Mouse (Mus musculus): Measurements from ENCODE around the gene Pde2a. TPM values are rescaled to one million over a fixed set of nuclear protein-coding genes. Genes with fewer than 3 reads are reported as not detected.

The Pde2a gene
- polyA plus RNA-seq, 1 experiment from 2014 or later, result 18.6 TPM

GRCm38 (mm10) chr7:101490952-101491351 is 69.5 kb downstream of the Pde2a start:
- Histone ChIP-seq H3K4me3 (ENCODE audit: low read depth, low read length) (no peak overlapping the region), H3K4me2 (ENCODE audit: low read depth, low read length, severe bottlenecking) (no peak overlapping the region), H3K9me3 (ENCODE audit: control insufficient read depth, low read length) (no peaks in the 10 kb centered on the region), H3K36me3 (ENCODE audit: control insufficient read depth, insufficient read depth, low read length) (no peaks in the 10 kb centered on the region), H3K9ac (ENCODE audit: low read length) (no peak overlapping the region), H3K27me3 (ENCODE audit: control insufficient read depth, insufficient read depth, low read length) (no peaks in the 10 kb centered on the region), H3K27ac (ENCODE audit: low read depth, low read length) (no peak overlapping the region), H3K4me1 (replicated peaks; ENCODE audit: control insufficient read depth, insufficient read depth, low read length) (no peaks in the 10 kb centered on the region)
- 52% methylated on average over 4 of the region's 4 CpGs for WGBS
- ATAC-seq (replicated peaks; ENCODE audit: low FRiP score) (no peak), DNase-seq (ENCODE audit: low spot score) (no peak)

GRCm38 (mm10) chr7:101498385-101498784 is 76.9 kb downstream of the Pde2a start:
- Histone ChIP-seq H3K4me3 (ENCODE audit: low read depth, low read length) (no peak overlapping the region), H3K36me3 (ENCODE audit: control insufficient read depth, insufficient read depth, low read length) (no peaks in the 10 kb centered on the region), H3K4me1 (replicated peaks; ENCODE audit: control insufficient read depth, insufficient read depth, low read length) (no peaks in the 10 kb centered on the region), H3K9me3 (ENCODE audit: control insufficient read depth, low read length) (no peaks in the 10 kb centered on the region), H3K27ac (ENCODE audit: low read depth, low read length) (no peak overlapping the region), H3K4me2 (ENCODE audit: low read depth, low read length, severe bottlenecking) (no peak overlapping the region), H3K9ac (ENCODE audit: low read length) (no peak overlapping the region), H3K27me3 (ENCODE audit: control insufficient read depth, insufficient read depth, low read length) (no peaks in the 10 kb centered on the region)
- 88% methylated on average over 3 of the region's 3 CpGs for WGBS
- ATAC-seq (replicated peaks; ENCODE audit: low FRiP score) (no peak), DNase-seq (ENCODE audit: low spot score) (no peak)

GRCm38 (mm10) chr7:101499251-101499650 is 77.8 kb downstream of the Pde2a start:
- no peak for ATAC-seq (replicated peaks; ENCODE audit: low FRiP score)
- Histone ChIP-seq H3K27ac (ENCODE audit: low read depth, low read length) (no peak overlapping the region), H3K9me3 (ENCODE audit: control insufficient read depth, low read length) (no peaks in the 10 kb centered on the region), H3K4me1 (replicated peaks; ENCODE audit: control insufficient read depth, insufficient read depth, low read length) (0 out of 2 replicates have a peak, but pooled peaks cover 2% of the 10 kb centered on the region), H3K4me2 (ENCODE audit: low read depth, low read length, severe bottlenecking) (no peak overlapping the region), H3K27me3 (ENCODE audit: control insufficient read depth, insufficient read depth, low read length) (peaks cover 8% of the 10 kb centered on the region), H3K36me3 (ENCODE audit: control insufficient read depth, insufficient read depth, low read length) (no peaks in the 10 kb centered on the region), H3K4me3 (ENCODE audit: low read depth, low read length) (no peak overlapping the region), H3K9ac (ENCODE audit: low read length) (no peak overlapping the region)
- WGBS, result 50% methylated on average over 10 of the region's 10 CpGs
- DNase-seq (ENCODE audit: low spot score), result no peak

- H3K36me3 ChIP-seq (ENCODE audit: control insufficient read depth, insufficient read depth, low read length), result no peaks in the 10 kb centered on the region
- H3K27ac ChIP-seq (ENCODE audit: low read depth, low read length), result no peak overlapping the region
- ATAC-seq (replicated peaks; ENCODE audit: low FRiP score) (no peak), DNase-seq (ENCODE audit: low spot score) (no peak)
- H3K4me1 ChIP-seq (replicated peaks; ENCODE audit: control insufficient read depth, insufficient read depth, low read length), result 0 out of 2 replicates have a peak, but pooled peaks cover 2% of the 10 kb centered on the region
- H3K4me2 ChIP-seq (ENCODE audit: low read depth, low read length, severe bottlenecking), result no peak overlapping the region
- no peaks in the 10 kb centered on the region for H3K9me3 ChIP-seq (ENCODE audit: control insufficient read depth, low read length)
- no peak overlapping the region for H3K9ac ChIP-seq (ENCODE audit: low read length)
- H3K27me3 ChIP-seq (ENCODE audit: control insufficient read depth, insufficient read depth, low read length), result peaks cover 8% of the 10 kb centered on the region
- H3K4me3 ChIP-seq (ENCODE audit: low read depth, low read length), result no peak overlapping the region
- 69% methylated on average over 9 of the region's 9 CpGs for WGBS
These were observed 78.2 kb downstream of the Pde2a start for GRCm38 (mm10) chr7:101499701-101500100.

GRCm38 (mm10) chr7:101501236-101501635 is 79.7 kb downstream of the Pde2a start:
- Histone ChIP-seq H3K4me3 (ENCODE audit: low read depth, low read length) (no peak overlapping the region), H3K27me3 (ENCODE audit: control insufficient read depth, insufficient read depth, low read length) (peaks cover 9% of the 10 kb centered on the region), H3K4me1 (replicated peaks; ENCODE audit: control insufficient read depth, insufficient read depth, low read length) (0 out of 2 replicates have a peak, but pooled peaks cover 2% of the 10 kb centered on the region), H3K9ac (ENCODE audit: low read length) (no peak overlapping the region), H3K36me3 (ENCODE audit: control insufficient read depth, insufficient read depth, low read length) (no peaks in the 10 kb centered on the region), H3K27ac (ENCODE audit: low read depth, low read length) (no peak overlapping the region), H3K9me3 (ENCODE audit: control insufficient read depth, low read length) (no peaks in the 10 kb centered on the region), H3K4me2 (ENCODE audit: low read depth, low read length, severe bottlenecking) (no peak overlapping the region)
- DNase-seq (ENCODE audit: low spot score) (no peak), ATAC-seq (replicated peaks; ENCODE audit: low FRiP score) (no peak)
- WGBS, result 86% methylated on average over 6 of the region's 6 CpGs

GRCm38 (mm10) chr7:101501675-101502074 is 80.2 kb downstream of the Pde2a start:
- Histone ChIP-seq H3K9ac (ENCODE audit: low read length) (no peak overlapping the region), H3K4me1 (replicated peaks; ENCODE audit: control insufficient read depth, insufficient read depth, low read length) (0 out of 2 replicates have a peak, but pooled peaks cover 2% of the 10 kb centered on the region), H3K4me3 (ENCODE audit: low read depth, low read length) (no peak overlapping the region), H3K9me3 (ENCODE audit: control insufficient read depth, low read length) (no peaks in the 10 kb centered on the region), H3K36me3 (ENCODE audit: control insufficient read depth, insufficient read depth, low read length) (no peaks in the 10 kb centered on the region), H3K4me2 (ENCODE audit: low read depth, low read length, severe bottlenecking) (no peak overlapping the region), H3K27ac (ENCODE audit: low read depth, low read length) (no peak overlapping the region), H3K27me3 (ENCODE audit: control insufficient read depth, insufficient read depth, low read length) (peaks cover 9% of the 10 kb centered on the region)
- 73% methylated on average over 6 of the region's 6 CpGs for WGBS
- DNase-seq (ENCODE audit: low spot score) (peak; percentile 62), ATAC-seq (replicated peaks; ENCODE audit: low FRiP score) (no peak)

- H3K4me3 ChIP-seq (ENCODE audit: low read depth, low read length), result no peak overlapping the region
- no peak overlapping the region for H3K4me2 ChIP-seq (ENCODE audit: low read depth, low read length, severe bottlenecking)
- H3K27ac ChIP-seq (ENCODE audit: low read depth, low read length), result no peak overlapping the region
- H3K4me1 ChIP-seq (replicated peaks; ENCODE audit: control insufficient read depth, insufficient read depth, low read length), result 0 out of 2 replicates have a peak, but pooled peaks cover 2% of the 10 kb centered on the region
- H3K9ac ChIP-seq (ENCODE audit: low read length), result no peak overlapping the region
- H3K27me3 ChIP-seq (ENCODE audit: control insufficient read depth, insufficient read depth, low read length), result peaks cover 9% of the 10 kb centered on the region
- no peaks in the 10 kb centered on the region for H3K9me3 ChIP-seq (ENCODE audit: control insufficient read depth, low read length)
- WGBS, result 24% methylated on average over 8 of the region's 8 CpGs
- ATAC-seq (replicated peaks; ENCODE audit: low FRiP score) (no peak), DNase-seq (ENCODE audit: low spot score) (peak; percentile 76)
- H3K36me3 ChIP-seq (ENCODE audit: control insufficient read depth, insufficient read depth, low read length), result no peaks in the 10 kb centered on the region
These were observed 81.9 kb downstream of the Pde2a start for GRCm38 (mm10) chr7:101503351-101503750.

GRCm38 (mm10) chr7:101503803-101504202 is 82.3 kb downstream of the Pde2a start:
- no peaks in the 10 kb centered on the region for H3K36me3 ChIP-seq (ENCODE audit: control insufficient read depth, insufficient read depth, low read length)
- 0 out of 2 replicates have a peak, but pooled peaks cover 2% of the 10 kb centered on the region for H3K4me1 ChIP-seq (replicated peaks; ENCODE audit: control insufficient read depth, insufficient read depth, low read length)
- no peaks in the 10 kb centered on the region for H3K9me3 ChIP-seq (ENCODE audit: control insufficient read depth, low read length)
- H3K27me3 ChIP-seq (ENCODE audit: control insufficient read depth, insufficient read depth, low read length), result peaks cover 9% of the 10 kb centered on the region
- no peak overlapping the region for H3K27ac ChIP-seq (ENCODE audit: low read depth, low read length)
- no peak overlapping the region for H3K4me3 ChIP-seq (ENCODE audit: low read depth, low read length)
- H3K9ac ChIP-seq (ENCODE audit: low read length), result no peak overlapping the region
- WGBS, result 43% methylated on average over 7 of the region's 7 CpGs
- no peak overlapping the region for H3K4me2 ChIP-seq (ENCODE audit: low read depth, low read length, severe bottlenecking)
- no peak for ATAC-seq (replicated peaks; ENCODE audit: low FRiP score)
- DNase-seq (ENCODE audit: low spot score), result no peak

- Histone ChIP-seq H3K4me2 (ENCODE audit: low read depth, low read length, severe bottlenecking) (peak overlapping the region; percentile 54), H3K4me3 (ENCODE audit: low read depth, low read length) (peak overlapping the region; percentile 21), H3K9me3 (ENCODE audit: control insufficient read depth, low read length) (no peaks in the 10 kb centered on the region), H3K9ac (ENCODE audit: low read length) (peak overlapping the region; percentile 29; the same call in 1 of the 2 replicates), H3K4me1 (replicated peaks; ENCODE audit: control insufficient read depth, insufficient read depth, low read length) (0 out of 2 replicates have a peak, but pooled peaks cover 2% of the 10 kb centered on the region), H3K36me3 (ENCODE audit: control insufficient read depth, insufficient read depth, low read length) (no peaks in the 10 kb centered on the region), H3K27me3 (ENCODE audit: control insufficient read depth, insufficient read depth, low read length) (peaks cover 9% of the 10 kb centered on the region), H3K27ac (ENCODE audit: low read depth, low read length) (no peak overlapping the region)
- 0 out of 2 replicates have a peak, but pooled peaks have one; percentile 52 for ATAC-seq (replicated peaks; ENCODE audit: low FRiP score)
- DNase-seq (ENCODE audit: low spot score), result peak; percentile 77
- WGBS, result 5% methylated on average over 24 of the region's 24 CpGs
These were observed 83.0 kb downstream of the Pde2a start for GRCm38 (mm10) chr7:101504507-101504906.
